In the genomic region with DNA sequence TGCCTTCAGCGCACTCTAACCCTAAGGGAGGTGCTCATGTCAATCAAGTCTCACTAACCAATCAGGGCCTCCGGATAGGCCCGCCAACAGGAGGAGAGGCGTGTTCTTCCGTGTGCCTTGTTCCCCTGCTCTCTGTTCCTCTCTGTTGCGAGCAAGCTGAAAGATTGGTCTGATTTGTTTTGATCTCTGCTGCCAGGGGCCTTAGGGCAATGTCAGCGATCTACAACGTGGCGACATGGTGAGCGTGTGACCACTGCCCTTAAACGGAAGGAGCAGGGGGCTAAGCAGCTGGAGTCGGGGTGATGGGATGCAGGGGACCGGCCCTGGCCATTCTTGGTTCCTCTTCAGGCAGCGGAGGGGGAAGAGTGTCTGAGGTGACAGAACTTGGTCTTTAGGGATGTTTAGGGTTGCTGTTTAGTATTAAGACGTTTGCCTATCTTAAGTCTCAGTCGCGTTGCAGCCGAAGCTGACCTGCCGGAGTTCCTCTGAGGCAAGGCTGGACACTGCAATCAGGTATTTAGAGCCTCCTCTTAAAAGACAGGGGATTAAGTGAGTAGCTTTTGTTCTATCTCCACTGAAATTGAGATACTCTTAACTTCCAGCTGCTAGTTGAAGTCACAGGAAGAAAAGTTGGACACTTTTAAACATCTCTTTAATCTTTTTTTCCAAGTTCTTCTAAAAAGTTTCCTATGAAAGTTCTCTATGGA, we compare ENCODE assay signal across 8 mouse cellular contexts.
A peak's percentile ranks its signal among the peaks of the same experiment; 100 is the strongest.
DNase-seq lines count a peak whose midpoint lies in the region; ATAC-seq lines count a peak whose summit lies in the region.
"Not testable (repeated sequence)": the region's sequence is repeated elsewhere in the genome, so short reads cannot be mapped to it uniquely, and the experiment has no call there.

No protein-coding gene starts in this region.

- H3K27ac ChIP-seq in embryonic facial prominence, embryonic 12.5 days: peak overlapping the region; percentile 36; the same call in 1 of the 2 replicates
- not testable (repeated sequence) for H3K27ac ChIP-seq in intestine, embryonic 16.5 days (ENCODE audit: low read length)
- peak overlapping the region; percentile 82 for H3K27ac ChIP-seq in limb, embryonic 10.5 days

- not testable (repeated sequence) for H3K4me1 ChIP-seq in embryonic facial prominence, embryonic 12.5 days; intestine, embryonic 16.5 days (ENCODE audit: control insufficient read depth, insufficient read depth, low read length); limb, embryonic 10.5 days

- not testable (repeated sequence) for H3K27me3 ChIP-seq in embryonic facial prominence, embryonic 12.5 days; intestine, embryonic 16.5 days (replicated peaks; ENCODE audit: control insufficient read depth, insufficient read depth, low read length); limb, embryonic 10.5 days (ENCODE audit: low read depth, poor library complexity, severe bottlenecking)

- not testable (repeated sequence) for H3K9me3 ChIP-seq in embryonic facial prominence, embryonic 12.5 days; intestine, embryonic 16.5 days (ENCODE audit: control insufficient read depth, low read length); limb, embryonic 10.5 days (replicated peaks)

- peak overlapping the region; percentile 64 for H3K4me3 ChIP-seq in embryonic facial prominence, embryonic 12.5 days
- peak overlapping the region; percentile 66 for H3K4me3 ChIP-seq in intestine, embryonic 16.5 days (ENCODE audit: low read length)
- peak overlapping the region; percentile 58 for H3K4me3 ChIP-seq in limb, embryonic 10.5 days

- DNase-seq in adrenal gland, postnatal 10 days: peak; percentile 61
- DNase-seq in heart, adult 18-20 months: peak; percentile 49 to 68
- DNase-seq in limb, embryonic 10.5 days (ENCODE audit: low spot score): peak; percentile 63
- peak; percentile 1 to 3 for DNase-seq in right cerebral cortex, adult 2 months (ENCODE audit: low spot score in 2 of 2)
- peak; percentile 3 to 40 for DNase-seq in urinary bladder, adult 18-20 months (ENCODE audit: low spot score in 2 of 2)

- not testable (repeated sequence) for H3K36me3 ChIP-seq in embryonic facial prominence, embryonic 12.5 days; intestine, embryonic 16.5 days (ENCODE audit: control insufficient read depth, insufficient read depth, low read length); limb, embryonic 10.5 days

- not testable (repeated sequence) for ATAC-seq in embryonic facial prominence, embryonic 12.5 days (ENCODE audit: insufficient number of reproducible peaks, insufficient read depth, low FRiP score, low TSS enrichment)
- ATAC-seq in intestine, embryonic 16.5 days: peak; percentile 93
- peak; percentile 94 for ATAC-seq in megakaryocyte-erythroid progenitor cell, adult 5-6 weeks (replicated peaks; ENCODE audit: low FRiP score, low TSS enrichment, poor library complexity, severe bottlenecking)

- peak overlapping the region; percentile 49 for H3K4me2 ChIP-seq in embryonic facial prominence, embryonic 12.5 days (replicated peaks)
- H3K4me2 ChIP-seq in intestine, embryonic 16.5 days (ENCODE audit: low read depth, low read length): peak overlapping the region; percentile 48

- 2% methylated on average over 19 of the region's 19 CpGs for WGBS in embryonic facial prominence, embryonic 12.5 days
- WGBS in intestine, embryonic 16.5 days: under 1% methylated on average over 19 of the region's 19 CpGs
- under 1% methylated on average over 19 of the region's 19 CpGs for WGBS in limb, embryonic 10.5 days

- H3K9ac ChIP-seq in embryonic facial prominence, embryonic 12.5 days: peak overlapping the region; percentile 63
- H3K9ac ChIP-seq in intestine, embryonic 16.5 days (ENCODE audit: low read depth, low read length): peak overlapping the region; percentile 74

Comparison
In these comparisons a context has a peak if more than half of its experiments do, and no peak if none do; other contexts are left out.
1. DNase-seq: peak in every context shown above with its lines; median percentile 63 in limb, embryonic 10.5 days; 61 in adrenal gland, postnatal 10 days; 58 in heart, adult 18-20 months; 22 in urinary bladder, adult 18-20 months; 2 in right cerebral cortex, adult 2 months.